Mouse (Mus musculus) CH12.LX (cell line): ENCODE measurements at regions not wholly inside any gene's neighbourhood (a gene's known extent, or its start where the extent isn't known, plus 50 kb on each side); places are given as distances from the start of the nearest gene placed in this dataset.
A peak's percentile ranks its signal among the peaks of the same experiment; 100 is the strongest.

Experiments used
- DNase-seq: peaks from one replicate; pipeline ENCODE4 v3.0.0-alpha.2; 2013; ENCODE audit errors: extremely low read depth
- H3K27ac ChIP-seq: 2 replicates; pipeline ENCODE4 v1.5.1; 2012; ENCODE audit warnings: low read depth, mild to moderate bottlenecking, control low read depth, moderate library complexity; ENCODE audit not compliant: insufficient read depth
- H3K27me3 ChIP-seq: replicated peaks from 2 replicates; pipeline ENCODE3; 2012; ENCODE audit warnings: inconsistent platforms
- H3K36me3 ChIP-seq, 2 experiments: replicated peaks in 1 of 2; 2 replicates each; pipeline versions ENCODE3 to v1.6.1; 2012; ENCODE audit warnings: inconsistent platforms in 1 of 2, low read length in 1 of 2, mild to moderate bottlenecking in 1 of 2, mixed read lengths in 1 of 2, moderate library complexity in 1 of 2; ENCODE audit not compliant: control insufficient read depth in 1 of 2, insufficient read depth in 1 of 2
- H3K4me1 ChIP-seq, 2 experiments: 2 replicates each; pipeline ENCODE4 v1.6.1; 2012; ENCODE audit warnings: inconsistent platforms in 1 of 2, moderate library complexity in 1 of 2; ENCODE audit not compliant: insufficient read depth in 2 of 2, control insufficient read depth in 1 of 2
- H3K4me2 ChIP-seq: 2 replicates; pipeline ENCODE4 v1.6.1; 2012; ENCODE audit warnings: low read depth, mild to moderate bottlenecking, control low read depth; ENCODE audit not compliant: poor library complexity, insufficient read depth, severe bottlenecking
- H3K4me3 ChIP-seq, 3 experiments: fragments of 150-350 bp in 1 of 3; sonication (generic) in 1 of 3; replicated peaks in 1 of 3; 2 replicates each; pipeline versions ENCODE3 to v1.5.1; 2011 to 2012; ENCODE audit warnings: low read depth in 2 of 3, low read length in 2 of 3, mild to moderate bottlenecking in 2 of 3, moderate library complexity in 2 of 3, control low read depth in 1 of 3, improper control_type of control experiment in 1 of 3, inconsistent platforms in 1 of 3, mixed read lengths in 1 of 3; ENCODE audit not compliant: poor library complexity in 1 of 3
- H3K79me2 ChIP-seq: replicated peaks from 2 replicates; pipeline ENCODE4 v1.6.1; 2012; ENCODE audit warnings: mild to moderate bottlenecking, moderate library complexity; ENCODE audit not compliant: control insufficient read depth, poor library complexity, insufficient read depth, severe bottlenecking; ENCODE audit errors: extremely low read depth
- H3K9ac ChIP-seq: 2 replicates; pipeline ENCODE4 v1.6.1; 2012; ENCODE audit warnings: low read depth, mild to moderate bottlenecking, control low read depth, moderate library complexity; ENCODE audit not compliant: insufficient read depth
- H3K9me3 ChIP-seq: replicated peaks from 2 replicates; pipeline ENCODE3; 2012; ENCODE audit warnings: low read length, inconsistent platforms, mixed read lengths
- CHD1 ChIP-seq: IDR thresholded peaks from 2 replicates; pipeline ENCODE4 v1.6.1; 2012; ENCODE audit warnings: low read depth, low read length, improper control_type of control experiment, inconsistent platforms
- CHD2 ChIP-seq: IDR thresholded peaks from 2 replicates; pipeline ENCODE4 v1.6.1; 2011; ENCODE audit warnings: low read length, improper control_type of control experiment
- CTCF ChIP-seq, 2 experiments: IDR thresholded peaks in 1 of 2; conservative IDR thresholded peaks in 1 of 2; 2 replicates each; pipeline ENCODE4 v1.5.1; 2011 to 2012; ENCODE audit warnings: low read depth in 2 of 2, low read length in 2 of 2, improper control_type of control experiment in 1 of 2, inconsistent platforms in 1 of 2, mild to moderate bottlenecking in 1 of 2, moderate library complexity in 1 of 2
- E2F4 ChIP-seq: IDR thresholded peaks from 2 replicates; pipeline ENCODE4 v1.6.1; 2011; ENCODE audit warnings: low read depth, low read length, improper control_type of control experiment; ENCODE audit not compliant: insufficient replicate concordance
- EP300 ChIP-seq: IDR thresholded peaks from 2 replicates; pipeline ENCODE4 v1.6.1; 2011; ENCODE audit warnings: low read length, improper control_type of control experiment
- IRF4 ChIP-seq: IDR thresholded peaks from 2 replicates; pipeline ENCODE4 v1.6.1; 2014; ENCODE audit warnings: low read depth, mild to moderate bottlenecking, inconsistent platforms, low read length, improper control_type of control experiment
- JUN ChIP-seq: IDR thresholded peaks from 2 replicates; pipeline ENCODE4 v1.6.1; 2011; ENCODE audit warnings: low read depth, mild to moderate bottlenecking, low read length, improper control_type of control experiment, moderate library complexity; ENCODE audit not compliant: insufficient read depth
- JUND ChIP-seq: conservative IDR thresholded peaks from 2 replicates; pipeline ENCODE4 v1.6.1; 2011; ENCODE audit warnings: low read depth, low read length, improper control_type of control experiment
- KAT2A ChIP-seq: IDR thresholded peaks from 2 replicates; pipeline ENCODE4 v1.6.1; 2012; ENCODE audit warnings: low read length, improper control_type of control experiment, inconsistent platforms; ENCODE audit not compliant: insufficient replicate concordance
- MAX ChIP-seq: IDR thresholded peaks from 2 replicates; pipeline ENCODE4 v1.6.1; 2011; ENCODE audit warnings: low read length, improper control_type of control experiment
- POLR2A ChIP-seq: IDR thresholded peaks from 2 replicates; pipeline ENCODE4 v1.6.1; 2011; ENCODE audit warnings: low read depth, mild to moderate bottlenecking, improper control_type of control experiment, low read length
- RAD21 ChIP-seq: IDR thresholded peaks from 2 replicates; pipeline ENCODE4 v1.6.1; 2011; ENCODE audit warnings: low read depth, mild to moderate bottlenecking, low read length, improper control_type of control experiment, moderate library complexity
- RCOR1 ChIP-seq: conservative IDR thresholded peaks from 2 replicates; pipeline ENCODE4 v1.6.1; 2012; ENCODE audit warnings: low read depth, mild to moderate bottlenecking, inconsistent platforms, low read length, improper control_type of control experiment
- TBP ChIP-seq: conservative IDR thresholded peaks from 2 replicates; pipeline ENCODE4 v1.6.1; 2011; ENCODE audit warnings: low read depth, low read length, improper control_type of control experiment
- USF1 ChIP-seq: IDR thresholded peaks from 2 replicates; pipeline ENCODE4 v1.6.1; 2014; ENCODE audit warnings: low read depth, mild to moderate bottlenecking, inconsistent platforms, low read length, improper control_type of control experiment
- USF2 ChIP-seq: conservative IDR thresholded peaks from 2 replicates; pipeline ENCODE4 v1.6.1; 2011; ENCODE audit warnings: low read depth, low read length, improper control_type of control experiment
- ZC3H11A ChIP-seq: IDR thresholded peaks from 2 replicates; pipeline ENCODE4 v1.6.1; 2012; ENCODE audit warnings: low read depth, mild to moderate bottlenecking, inconsistent platforms, low read length, improper control_type of control experiment
- ZMIZ1 ChIP-seq: IDR thresholded peaks from 2 replicates; pipeline ENCODE4 v1.6.1; 2012; ENCODE audit warnings: low read depth, mild to moderate bottlenecking, inconsistent platforms, low read length, improper control_type of control experiment
- dilution Hi-C: fragments of 300-500 bp; cut with MboI; formaldehyde crosslinking; loops from 2 replicates; pipeline ENCODE4 v1.14.3; 2020; ENCODE audit warnings: low sequenced_read_pairs; ENCODE audit not compliant: extremely low pct_unique_long_range_greater_than_20kb, extremely low pct_ligation_motif_present
- in situ Hi-C: fragments of 300-500 bp; cut with MboI; formaldehyde crosslinking; loops from 3 replicates; pipeline ENCODE4 v1.14.3; 2019; ENCODE audit warnings: low sequenced_read_pairs, low pct_ligation_motif_present, low pct_unique_long_range_greater_than_20kb, mixed read lengths

DNA sequence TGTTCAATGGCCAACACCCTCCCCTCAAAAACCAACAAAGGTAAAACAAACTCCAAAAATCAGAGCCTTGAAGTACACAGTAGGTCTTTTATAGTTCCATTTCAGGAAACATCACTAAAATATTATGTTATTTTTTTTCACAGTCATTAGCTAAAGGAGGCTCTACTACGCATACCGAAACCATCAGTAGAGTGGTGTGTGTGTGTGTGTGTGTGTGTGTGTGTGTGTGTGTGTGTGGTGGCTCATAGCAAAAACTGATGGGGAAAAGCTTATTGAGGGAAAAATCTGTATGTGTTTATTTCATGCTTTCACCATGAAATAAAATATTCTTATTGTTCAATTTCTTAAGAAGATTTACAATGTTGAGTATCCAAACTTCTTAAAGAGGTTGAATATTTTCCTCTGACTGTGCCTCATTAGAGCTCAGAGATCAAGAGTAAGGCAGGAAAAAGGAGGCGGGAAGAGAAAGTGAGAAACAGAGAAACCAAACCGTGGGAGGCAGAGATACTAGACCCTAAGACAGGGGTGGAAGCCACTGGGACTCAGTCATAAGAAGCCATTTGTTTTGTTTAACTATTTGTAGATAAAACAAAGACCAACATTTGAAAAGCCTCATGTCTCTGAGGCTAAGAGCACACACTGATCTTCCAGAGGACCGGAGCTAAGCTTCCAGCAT lies 159.6 kb downstream of the Icos start:
- Histone ChIP-seq H3K36me3 (no peaks in the 10 kb centered on the region), H3K79me2 (no peaks in the 10 kb centered on the region), H3K4me1 (peaks cover 27 to 60% of the 10 kb centered on the region in 2 experiments), H3K27me3 (no peaks in the 10 kb centered on the region), H3K4me2 (peak overlapping the region; percentile 38; the same call in 1 of the 2 replicates), H3K9ac (no peak overlapping the region), H3K27ac (no peak overlapping the region), H3K9me3 (no peaks in the 10 kb centered on the region), H3K4me3 (no peak overlapping the region)
- in situ Hi-C loops (loop anchor here (10.0 to 25.0 kb wide), 4 partner anchors 237 to 1850 kb away; partner anchors contain the start of gene Nrp2), dilution Hi-C loops (no loop called here)
- DNase-seq: no peak
- TF ChIP-seq CHD1: no peak
- TF ChIP-seq IRF4: peak; percentile 68
- TF ChIP-seq E2F4: 0 out of 2 replicates have a peak, but pooled peaks have one; percentile 44

DNA sequence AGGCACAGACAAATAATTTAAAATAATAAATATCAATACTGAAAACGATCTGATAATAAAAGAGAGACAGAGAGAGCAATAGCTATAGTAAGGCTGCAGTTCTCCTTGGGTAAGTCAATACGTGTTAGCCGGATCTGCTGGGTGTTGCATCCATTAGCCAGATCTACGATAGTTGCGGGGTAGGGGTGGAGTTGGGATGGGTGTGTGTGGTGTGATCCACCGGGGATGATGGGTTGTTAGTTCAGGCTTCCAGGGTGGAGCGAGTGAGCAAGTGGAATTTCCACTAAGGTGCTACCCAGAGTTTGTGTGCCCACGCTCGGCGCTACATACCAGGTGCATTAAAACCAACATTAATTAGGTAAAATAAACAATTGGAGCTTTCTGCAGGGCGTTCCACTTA lies 160.2 kb downstream of the Icos start:
- no peak for TF ChIP-seq JUND
- no peak for TF ChIP-seq CHD2
- TF ChIP-seq KAT2A: no peak
- TF ChIP-seq USF1: no peak
- TF ChIP-seq USF2: no peak
- no peak for TF ChIP-seq ZC3H11A
- no peak for TF ChIP-seq ZMIZ1
- no peak for TF ChIP-seq TBP
- no peak for TF ChIP-seq RCOR1
- no peak for TF ChIP-seq POLR2A
- no peak for TF ChIP-seq RAD21
- no peak for TF ChIP-seq EP300
- TF ChIP-seq CTCF (conservative IDR thresholded peaks at IDR 0.05 in 1 of 2, IDR thresholded peaks at IDR 0.05 in 1 of 2; ENCODE audit: low read depth in 2 of 2, low read length in 2 of 2): no peak
- TF ChIP-seq MAX: no peak
- no peak for TF ChIP-seq JUN
- Histone ChIP-seq H3K27ac (no peak overlapping the region), H3K79me2 (no peaks in the 10 kb centered on the region), H3K9me3 (no peaks in the 10 kb centered on the region), H3K27me3 (no peaks in the 10 kb centered on the region), H3K4me1 (peaks cover 27 to 62% of the 10 kb centered on the region in 2 experiments), H3K9ac (no peak overlapping the region), H3K4me3 (no peak overlapping the region), H3K4me2 (peak overlapping the region; percentile 38; the same call in 1 of the 2 replicates), H3K36me3 (no peaks in the 10 kb centered on the region)
- in situ Hi-C loops: loop anchor here (10.0 to 25.0 kb wide), 4 partner anchors 237 to 1849 kb away; partner anchors contain the start of gene Nrp2
- dilution Hi-C loops: no loop called here
- DNase-seq: no peak
